ENCODE assay signal across 8 mouse cellular contexts in the genomic region with DNA sequence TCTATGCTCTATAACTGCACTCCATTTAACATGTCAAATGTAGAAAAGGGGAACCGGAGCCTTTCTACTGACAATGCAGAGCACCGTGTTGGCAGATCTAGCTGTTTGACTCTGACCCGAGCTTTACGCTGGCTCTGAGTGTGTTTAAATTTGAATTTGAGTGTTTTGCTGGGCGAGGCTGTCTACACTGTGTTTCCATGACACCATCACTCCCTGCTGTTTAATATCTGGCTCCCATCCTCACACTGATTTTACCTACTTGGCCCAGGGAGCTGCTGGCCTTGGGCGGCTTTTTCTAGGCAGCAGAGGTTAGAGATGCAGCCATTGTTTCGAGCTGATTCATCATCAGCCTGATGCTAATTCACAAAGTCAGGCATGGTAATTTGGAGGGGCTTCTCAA.
DNase-seq lines count a peak whose midpoint lies in the region.

No protein-coding gene starts in this region.

- peak; percentile 51 for DNase-seq in adrenal gland, adult 2 months
- no peak for DNase-seq in adrenal gland, adult 8-10 months
- peak; percentile 4 for DNase-seq in urinary bladder, postnatal 14 days (ENCODE audit: low spot score)
- DNase-seq in urinary bladder, adult 2 months (ENCODE audit: low spot score), result no peak
- peak; percentile 12 for DNase-seq in lung, postnatal 10 days
- DNase-seq in spleen, postnatal 4 days (ENCODE audit: low spot score in 2 of 2), result no peak
- no peak for DNase-seq in embryo, embryonic 9.5 days (ENCODE audit: extremely low spot score)
- DNase-seq in embryo, embryonic 10.5 days (ENCODE audit: low spot score), result no peak

Comparison
In these comparisons a context has a peak if more than half of its experiments do, and no peak if none do; other contexts are left out.
1. DNase-seq: peak in adrenal gland, adult 2 months (single experiment), urinary bladder, postnatal 14 days (single experiment) and lung, postnatal 10 days (single experiment); none in adrenal gland, adult 8-10 months (single experiment), urinary bladder, adult 2 months (single experiment), spleen, postnatal 4 days (0 of 2), embryo, embryonic 9.5 days (single experiment) and embryo, embryonic 10.5 days (single experiment).